Mouse (Mus musculus): ENCODE results near the gene Scgn. TPM values are rescaled to one million over a fixed set of nuclear protein-coding genes. Genes with fewer than 3 reads are reported as not detected.

The Scgn gene
- polyA plus RNA-seq (2015; fragmentation: Nextera tagmentation; extraction: Ambion mirVana): not detected in 2 replicates

- TF ChIP-seq EP300 (IDR thresholded peaks at IDR 0.05; ENCODE audit: low read depth) (no peak), CTCF (IDR thresholded peaks at IDR 0.05; ENCODE audit: low read depth) (0 out of 2 replicates have a peak, but pooled peaks have one; percentile 2)
- WGBS (ENCODE audit: insufficient replicate concordance): under 1% methylated on average over 20 of the region's 20 CpGs
These were observed at the start of gene Scgn for GRCm38 (mm10) chr13:23990928-23991327. TSS of gene Scgn (minus strand) at chr13:23991214.

GRCm38 (mm10) chr13:24040221-24040620 lies 49.2 kb upstream of the Scgn start:
- TF ChIP-seq EP300 (IDR thresholded peaks at IDR 0.05; ENCODE audit: low read depth) (no peak), CTCF (IDR thresholded peaks at IDR 0.05; ENCODE audit: low read depth) (no peak)
- Histone ChIP-seq H3K27me3 (ENCODE audit: insufficient read depth, low read length) (no peaks in the 10 kb centered on the region), H3K4me3 (ENCODE audit: low read depth, low read length) (no peak overlapping the region), H3K36me3 (replicated peaks; ENCODE audit: insufficient read depth, low read length) (peaks cover 7% of the 10 kb centered on the region), H3K4me2 (ENCODE audit: low read depth, low read length) (no peak overlapping the region), H3K4me1 (ENCODE audit: insufficient read depth) (no peaks in the 10 kb centered on the region; the same call in 1 of the 2 replicates), H3K27ac (ENCODE audit: low read depth) (no peak overlapping the region), H3K9me3 (ENCODE audit: low read length) (no peaks in the 10 kb centered on the region), H3K9ac (replicated peaks) (no peak overlapping the region)
- DNase-seq (no peak), ATAC-seq (no peak)
- 52% methylated on average over 7 of the region's 7 CpGs for WGBS (ENCODE audit: insufficient replicate concordance)

More at GRCm38 (mm10) chr13:23990928-23991327, at the start of gene Scgn:
- Histone ChIP-seq H3K27ac (ENCODE audit: low read depth) (no peak within 1 kb of the TSS), H3K9me3 (ENCODE audit: low read length) (no peaks in the 10 kb centered on the region), H3K4me1 (ENCODE audit: insufficient read depth) (no peaks in the 10 kb centered on the region), H3K36me3 (replicated peaks; ENCODE audit: insufficient read depth, low read length) (no peaks in the 10 kb centered on the region), H3K9ac (replicated peaks) (no peak within 1 kb of the TSS), H3K27me3 (ENCODE audit: insufficient read depth, low read length) (peaks cover 16% of the 10 kb centered on the region), H3K4me2 (ENCODE audit: low read depth, low read length) (no peak within 1 kb of the TSS), H3K4me3 (ENCODE audit: low read depth, low read length) (no peak within 1 kb of the TSS)
- peak; percentile 66 for DNase-seq
- no peak for ATAC-seq

- no peak for DNase-seq
- H3K36me3 ChIP-seq (replicated peaks; ENCODE audit: insufficient read depth, low read length): no peaks in the 10 kb centered on the region; the same call in 1 of the 2 replicates
- H3K4me1 ChIP-seq (ENCODE audit: insufficient read depth): no peaks in the 10 kb centered on the region; the same call in 1 of the 2 replicates
- H3K27ac ChIP-seq (ENCODE audit: low read depth): no peak overlapping the region
- H3K27me3 ChIP-seq (ENCODE audit: insufficient read depth, low read length): no peaks in the 10 kb centered on the region
- no peak overlapping the region for H3K4me2 ChIP-seq (ENCODE audit: low read depth, low read length)
- WGBS (ENCODE audit: insufficient replicate concordance): 43% methylated on average over 3 of the region's 3 CpGs
- H3K9ac ChIP-seq (replicated peaks): no peak overlapping the region
- no peak for ATAC-seq
- no peaks in the 10 kb centered on the region for H3K9me3 ChIP-seq (ENCODE audit: low read length)
- H3K4me3 ChIP-seq (ENCODE audit: low read depth, low read length): no peak overlapping the region
- no peak for TF ChIP-seq CTCF (IDR thresholded peaks at IDR 0.05; ENCODE audit: low read depth)
- no peak for TF ChIP-seq EP300 (IDR thresholded peaks at IDR 0.05; ENCODE audit: low read depth)
These were observed 46.5 kb upstream of the Scgn start for GRCm38 (mm10) chr13:24037502-24037901.

- Histone ChIP-seq H3K36me3 (replicated peaks; ENCODE audit: insufficient read depth, low read length) (no peaks in the 10 kb centered on the region), H3K4me3 (ENCODE audit: low read depth, low read length) (no peak overlapping the region; the same call in 1 of the 2 replicates), H3K9me3 (ENCODE audit: low read length) (no peaks in the 10 kb centered on the region), H3K9ac (replicated peaks) (no peak overlapping the region), H3K27ac (ENCODE audit: low read depth) (no peak overlapping the region), H3K4me1 (ENCODE audit: insufficient read depth) (no peaks in the 10 kb centered on the region; the same call in 1 of the 2 replicates), H3K4me2 (ENCODE audit: low read depth, low read length) (peak overlapping the region; percentile 38), H3K27me3 (ENCODE audit: insufficient read depth, low read length) (no peaks in the 10 kb centered on the region)
- 44% methylated on average over 18 of the region's 18 CpGs for WGBS (ENCODE audit: insufficient replicate concordance)
- ATAC-seq: no peak
- no peak for DNase-seq
- no peak for TF ChIP-seq CTCF (IDR thresholded peaks at IDR 0.05; ENCODE audit: low read depth)
- no peak for TF ChIP-seq EP300 (IDR thresholded peaks at IDR 0.05; ENCODE audit: low read depth)
These were observed 45.1 kb upstream of the Scgn start for GRCm38 (mm10) chr13:24036150-24036549.

GRCm38 (mm10) chr13:24027191-24028170 lies 36.5 kb upstream of the Scgn start:
- no peak for ATAC-seq
- 55% methylated on average over 5 of the region's 5 CpGs for WGBS (ENCODE audit: insufficient replicate concordance)

GRCm38 (mm10) chr13:24018515-24018914 lies 27.5 kb upstream of the Scgn start:
- no peaks in the 10 kb centered on the region for H3K4me1 ChIP-seq (ENCODE audit: insufficient read depth)
- H3K4me2 ChIP-seq (ENCODE audit: low read depth, low read length): no peak overlapping the region
- DNase-seq (no peak), ATAC-seq (no peak)
- H3K36me3 ChIP-seq (replicated peaks; ENCODE audit: insufficient read depth, low read length): no peaks in the 10 kb centered on the region; the same call in 1 of the 2 replicates
- H3K27me3 ChIP-seq (ENCODE audit: insufficient read depth, low read length): no peaks in the 10 kb centered on the region
- H3K9me3 ChIP-seq (ENCODE audit: low read length): no peaks in the 10 kb centered on the region
- H3K4me3 ChIP-seq (ENCODE audit: low read depth, low read length): no peak overlapping the region
- no peak overlapping the region for H3K27ac ChIP-seq (ENCODE audit: low read depth)
- no peak overlapping the region for H3K9ac ChIP-seq (replicated peaks)
- 74% methylated on average over 4 of the region's 4 CpGs for WGBS (ENCODE audit: insufficient replicate concordance)
- TF ChIP-seq CTCF (IDR thresholded peaks at IDR 0.05; ENCODE audit: low read depth) (no peak), EP300 (IDR thresholded peaks at IDR 0.05; ENCODE audit: low read depth) (no peak)

More at GRCm38 (mm10) chr13:24027191-24028170, 36.5 kb upstream of the Scgn start:
- Histone ChIP-seq H3K36me3 (replicated peaks; ENCODE audit: insufficient read depth, low read length) (no peaks in the 10 kb centered on the region), H3K9ac (replicated peaks) (no peak overlapping the region), H3K9me3 (ENCODE audit: low read length) (no peaks in the 10 kb centered on the region), H3K27ac (ENCODE audit: low read depth) (no peak overlapping the region), H3K4me3 (ENCODE audit: low read depth, low read length) (no peak overlapping the region), H3K4me1 (ENCODE audit: insufficient read depth) (no peaks in the 10 kb centered on the region), H3K4me2 (ENCODE audit: low read depth, low read length) (no peak overlapping the region), H3K27me3 (ENCODE audit: insufficient read depth, low read length) (no peaks in the 10 kb centered on the region)
- TF ChIP-seq EP300 (IDR thresholded peaks at IDR 0.05; ENCODE audit: low read depth): no peak
- peak; percentile 47 for TF ChIP-seq CTCF (IDR thresholded peaks at IDR 0.05; ENCODE audit: low read depth)
- no peak for DNase-seq
